Mouse (Mus musculus) liver, embryonic 15.5 days (tissue): ENCODE results near the gene Psg25. TPM values are rescaled to one million over a fixed set of nuclear protein-coding genes. Genes with fewer than 3 reads are reported as not detected.

Experiments
- polyA plus RNA-seq: library from polyadenylated mRNA; unstranded; fragments of >200 nt; fragmentation: Nextera tagmentation; extraction: Ambion mirVana; gene quantifications from 2 replicates; pipeline ENCODE4 v1.2.1, GENCODE M21; 2015

Gene Psg25
- polyA plus RNA-seq, 1 experiment from 2014 or later, result not detected

Other genes starting within 250 kb of the Psg25 start
- not detected in 2 replicates for gene Psg18, start 177.3 kb downstream of the Psg25 start, polyA plus RNA-seq
- gene Psg28, start 100.2 kb downstream of the Psg25 start, polyA plus RNA-seq, result not detected in 2 replicates
- gene Psg26, start 48.1 kb downstream of the Psg25 start, polyA plus RNA-seq, result not detected in 2 replicates
- not detected in 2 replicates for gene Psg27, start 35.0 kb upstream of the Psg25 start, polyA plus RNA-seq
- gene Psg23, start 84.2 kb upstream of the Psg25 start, polyA plus RNA-seq, result not detected in 2 replicates
- not detected in 2 replicates for gene Psg21, start 124.5 kb upstream of the Psg25 start, polyA plus RNA-seq
- gene Psg20, start 153.9 kb upstream of the Psg25 start, polyA plus RNA-seq, result not detected in 2 replicates
- 0.07 and 0.16 TPM in 2 replicates for gene Psg22, start 185.8 kb upstream of the Psg25 start, polyA plus RNA-seq